Mouse (Mus musculus): ENCODE measurements at regions not wholly inside any gene's neighbourhood (a gene's known extent, or its start where the extent isn't known, plus 50 kb on each side); places are given as distances from the start of the nearest gene placed in this dataset.

- Histone ChIP-seq H3K36me3 (replicated peaks) (no peaks in the 10 kb centered on the region), H3K27me3 (ENCODE audit: insufficient read depth, low read length) (no peaks in the 10 kb centered on the region), H3K4me1 (ENCODE audit: insufficient read depth, low read depth, low read length) (no peaks in the 10 kb centered on the region), H3K9me3 (replicated peaks) (peaks cover 27% of the 10 kb centered on the region), H3K4me3 (ENCODE audit: low read depth, low read length) (no peak overlapping the region)
- no peak for ATAC-seq (ENCODE audit: extremely low read depth, insufficient number of reproducible peaks, low FRiP score, poor library complexity, severe bottlenecking)
- TF ChIP-seq POLR2AphosphoS5 (IDR thresholded peaks at IDR 0.05; ENCODE audit: insufficient replicate concordance, low read depth, low read length) (no peak), CTCF (IDR thresholded peaks at IDR 0.05; ENCODE audit: low read depth, low read length) (no peak), GATA1 (IDR thresholded peaks at IDR 0.05; ENCODE audit: borderline replicate concordance, low read length) (no peak), TAL1 (conservative IDR thresholded peaks at IDR 0.05; ENCODE audit: low read depth, low read length) (no peak), GATA2 (IDR thresholded peaks at IDR 0.05; ENCODE audit: borderline replicate concordance, low read depth, low read length) (no peak)
- no peak for DNase-seq (ENCODE audit: low spot score)
These were observed 137.8 kb downstream of the Unc5cl start for GRCm38 (mm10) chr17:48592457-48592856.

- no peaks in the 10 kb centered on the region for H3K4me1 ChIP-seq (ENCODE audit: insufficient read depth, low read depth, low read length)
- ATAC-seq (ENCODE audit: extremely low read depth, insufficient number of reproducible peaks, low FRiP score, poor library complexity, severe bottlenecking): no peak
- H3K9me3 ChIP-seq (replicated peaks): peaks cover 46% of the 10 kb centered on the region
- no peak for DNase-seq (ENCODE audit: low spot score)
- no peaks in the 10 kb centered on the region for H3K36me3 ChIP-seq (replicated peaks)
- no peak overlapping the region for H3K4me3 ChIP-seq (ENCODE audit: low read depth, low read length)
- TF ChIP-seq POLR2AphosphoS5 (IDR thresholded peaks at IDR 0.05; ENCODE audit: insufficient replicate concordance, low read depth, low read length): no peak
- TF ChIP-seq GATA2 (IDR thresholded peaks at IDR 0.05; ENCODE audit: borderline replicate concordance, low read depth, low read length): no peak
- TF ChIP-seq TAL1 (conservative IDR thresholded peaks at IDR 0.05; ENCODE audit: low read depth, low read length): no peak
- no peak for TF ChIP-seq GATA1 (IDR thresholded peaks at IDR 0.05; ENCODE audit: borderline replicate concordance, low read length)
- no peak for TF ChIP-seq CTCF (IDR thresholded peaks at IDR 0.05; ENCODE audit: low read depth, low read length)
- H3K27me3 ChIP-seq (ENCODE audit: insufficient read depth, low read length): no peaks in the 10 kb centered on the region
These were observed 140.8 kb downstream of the Unc5cl start for GRCm38 (mm10) chr17:48595418-48595963.

- ATAC-seq (ENCODE audit: extremely low read depth, insufficient number of reproducible peaks, low FRiP score, poor library complexity, severe bottlenecking): no peak
- no peak for DNase-seq (ENCODE audit: low spot score)
- Histone ChIP-seq H3K4me1 (ENCODE audit: insufficient read depth, low read depth, low read length) (no peaks in the 10 kb centered on the region), H3K9me3 (replicated peaks) (peaks cover 55% of the 10 kb centered on the region), H3K27me3 (ENCODE audit: insufficient read depth, low read length) (no peaks in the 10 kb centered on the region), H3K36me3 (replicated peaks) (no peaks in the 10 kb centered on the region), H3K4me3 (ENCODE audit: low read depth, low read length) (no peak overlapping the region)
- TF ChIP-seq CTCF (IDR thresholded peaks at IDR 0.05; ENCODE audit: low read depth, low read length) (no peak), GATA2 (IDR thresholded peaks at IDR 0.05; ENCODE audit: borderline replicate concordance, low read depth, low read length) (no peak), GATA1 (IDR thresholded peaks at IDR 0.05; ENCODE audit: borderline replicate concordance, low read length) (no peak), POLR2AphosphoS5 (IDR thresholded peaks at IDR 0.05; ENCODE audit: insufficient replicate concordance, low read depth, low read length) (no peak), TAL1 (conservative IDR thresholded peaks at IDR 0.05; ENCODE audit: low read depth, low read length) (no peak)
These were observed 141.7 kb downstream of the Unc5cl start for GRCm38 (mm10) chr17:48596406-48596805.

- ATAC-seq (ENCODE audit: extremely low read depth, insufficient number of reproducible peaks, low FRiP score, poor library complexity, severe bottlenecking): no peak
- H3K9me3 ChIP-seq (replicated peaks): peaks cover 60% of the 10 kb centered on the region
These were observed 142.6 kb downstream of the Unc5cl start for GRCm38 (mm10) chr17:48597301-48597700.

GRCm38 (mm10) chr17:48598471-48599141, 143.9 kb downstream of the Unc5cl start:
- H3K9me3 ChIP-seq (replicated peaks): peaks cover 53% of the 10 kb centered on the region
- no peaks in the 10 kb centered on the region for H3K27me3 ChIP-seq (ENCODE audit: insufficient read depth, low read length)
- no peaks in the 10 kb centered on the region for H3K36me3 ChIP-seq (replicated peaks)
- H3K4me3 ChIP-seq (ENCODE audit: low read depth, low read length): no peak overlapping the region
- no peak for TF ChIP-seq GATA1 (IDR thresholded peaks at IDR 0.05; ENCODE audit: borderline replicate concordance, low read length)
- TF ChIP-seq CTCF (IDR thresholded peaks at IDR 0.05; ENCODE audit: low read depth, low read length): no peak
- TF ChIP-seq POLR2AphosphoS5 (IDR thresholded peaks at IDR 0.05; ENCODE audit: insufficient replicate concordance, low read depth, low read length): no peak
- TF ChIP-seq GATA2 (IDR thresholded peaks at IDR 0.05; ENCODE audit: borderline replicate concordance, low read depth, low read length): no peak
- no peak for TF ChIP-seq TAL1 (conservative IDR thresholded peaks at IDR 0.05; ENCODE audit: low read depth, low read length)
- no peak for ATAC-seq (ENCODE audit: extremely low read depth, insufficient number of reproducible peaks, low FRiP score, poor library complexity, severe bottlenecking)
- DNase-seq (ENCODE audit: low spot score): no peak
- no peaks in the 10 kb centered on the region for H3K4me1 ChIP-seq (ENCODE audit: insufficient read depth, low read depth, low read length)

More at GRCm38 (mm10) chr17:48597301-48597700, 142.6 kb downstream of the Unc5cl start:
- TF ChIP-seq GATA1 (IDR thresholded peaks at IDR 0.05; ENCODE audit: borderline replicate concordance, low read length): no peak
- no peak for TF ChIP-seq CTCF (IDR thresholded peaks at IDR 0.05; ENCODE audit: low read depth, low read length)
- no peak for TF ChIP-seq GATA2 (IDR thresholded peaks at IDR 0.05; ENCODE audit: borderline replicate concordance, low read depth, low read length)
- TF ChIP-seq POLR2AphosphoS5 (IDR thresholded peaks at IDR 0.05; ENCODE audit: insufficient replicate concordance, low read depth, low read length): no peak
- TF ChIP-seq TAL1 (conservative IDR thresholded peaks at IDR 0.05; ENCODE audit: low read depth, low read length): no peak
- Histone ChIP-seq H3K4me1 (ENCODE audit: insufficient read depth, low read depth, low read length) (no peaks in the 10 kb centered on the region), H3K4me3 (ENCODE audit: low read depth, low read length) (no peak overlapping the region), H3K36me3 (replicated peaks) (no peaks in the 10 kb centered on the region), H3K27me3 (ENCODE audit: insufficient read depth, low read length) (no peaks in the 10 kb centered on the region)
- no peak for DNase-seq (ENCODE audit: low spot score)

- H3K36me3 ChIP-seq (replicated peaks): no peaks in the 10 kb centered on the region
These were observed 145.5 kb downstream of the Unc5cl start for GRCm38 (mm10) chr17:48600176-48600575.

More at GRCm38 (mm10) chr17:48600176-48600575, 145.5 kb downstream of the Unc5cl start:
- DNase-seq (ENCODE audit: low spot score): no peak
- H3K27me3 ChIP-seq (ENCODE audit: insufficient read depth, low read length): no peaks in the 10 kb centered on the region
- TF ChIP-seq POLR2AphosphoS5 (IDR thresholded peaks at IDR 0.05; ENCODE audit: insufficient replicate concordance, low read depth, low read length) (no peak), GATA2 (IDR thresholded peaks at IDR 0.05; ENCODE audit: borderline replicate concordance, low read depth, low read length) (no peak), CTCF (IDR thresholded peaks at IDR 0.05; ENCODE audit: low read depth, low read length) (no peak), TAL1 (conservative IDR thresholded peaks at IDR 0.05; ENCODE audit: low read depth, low read length) (no peak), GATA1 (IDR thresholded peaks at IDR 0.05; ENCODE audit: borderline replicate concordance, low read length) (no peak)
- peaks cover 53% of the 10 kb centered on the region for H3K9me3 ChIP-seq (replicated peaks)
- H3K4me1 ChIP-seq (ENCODE audit: insufficient read depth, low read depth, low read length): no peaks in the 10 kb centered on the region
- no peak for ATAC-seq (ENCODE audit: extremely low read depth, insufficient number of reproducible peaks, low FRiP score, poor library complexity, severe bottlenecking)
- H3K4me3 ChIP-seq (ENCODE audit: low read depth, low read length): no peak overlapping the region

Data from G1E (cell line).